Mouse (Mus musculus): ENCODE measurements around the gene Abcg2.

DNA sequence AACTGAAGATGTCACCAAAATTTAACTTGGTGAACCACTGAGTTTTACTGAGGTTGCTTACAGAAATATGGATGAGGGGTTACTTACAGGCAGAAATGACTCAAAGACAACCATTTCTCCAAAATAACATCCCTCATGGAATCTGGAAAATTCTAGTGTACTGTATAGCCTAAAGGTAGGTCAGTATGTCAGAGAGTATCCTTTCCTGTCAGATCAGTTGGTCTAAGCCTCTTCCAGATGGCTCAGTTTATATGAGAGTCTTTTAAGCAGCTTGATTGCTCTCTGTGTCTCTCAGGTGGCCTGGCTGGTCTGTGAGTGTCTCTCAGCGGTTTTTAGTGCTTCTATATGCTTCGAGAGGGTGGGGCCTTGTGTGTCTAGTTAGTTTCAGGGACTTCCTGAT, 24.1 kb downstream of the Abcg2 start:
- TF ChIP-seq TAL1 (conservative IDR thresholded peaks at IDR 0.05; ENCODE audit: low read depth, low read length) (no peak), CTCF (IDR thresholded peaks at IDR 0.05; ENCODE audit: low read depth, low read length) (no peak), GATA1 (IDR thresholded peaks at IDR 0.05; ENCODE audit: borderline replicate concordance, low read length) (no peak)
